Mouse (Mus musculus): ENCODE results near the gene Cyp2e1.

Gene Cyp2e1

DNA sequence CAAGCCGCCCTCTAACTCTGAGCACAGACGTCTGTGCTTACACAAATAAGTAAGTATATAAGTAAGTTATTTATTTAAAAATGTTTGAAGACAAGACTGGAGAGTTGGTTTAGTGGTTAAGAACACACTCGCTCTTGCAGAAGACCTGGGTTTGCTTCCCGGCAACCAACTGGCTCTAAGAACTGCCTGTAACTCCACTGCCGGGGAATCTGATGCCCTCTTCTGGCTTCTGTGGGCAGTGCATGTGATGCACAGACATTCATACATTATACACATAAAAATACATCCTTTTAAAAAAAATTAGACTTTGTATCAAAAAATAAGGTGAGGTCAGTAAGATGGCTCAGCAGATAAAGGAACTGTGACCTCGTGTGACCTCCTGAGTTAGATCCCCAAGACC is 47.0 kb downstream of the Cyp2e1 start:
- no peak for DNase-seq (ENCODE audit: low spot score in 2 of 2)

DNA sequence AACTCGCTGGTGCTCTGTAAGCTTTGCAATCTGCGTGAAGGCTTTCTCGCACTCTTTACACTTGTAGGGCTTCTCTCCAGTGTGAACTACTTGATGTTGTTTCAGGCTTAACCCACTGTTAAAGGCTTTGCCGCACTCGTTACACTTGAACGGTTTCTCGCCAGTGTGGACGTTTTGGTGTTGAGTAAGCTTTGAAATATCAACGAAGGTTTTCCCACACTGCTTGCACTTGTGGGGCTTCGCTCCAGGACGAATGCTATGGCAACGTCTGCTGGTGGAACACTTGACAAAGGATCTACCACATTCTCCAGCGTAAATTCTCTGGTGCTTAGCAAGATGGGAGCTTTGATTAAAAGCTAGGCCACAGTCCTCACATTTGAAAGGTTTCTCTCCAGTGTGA is 48.2 kb downstream of the Cyp2e1 start:
- DNase-seq (ENCODE audit: low spot score in 2 of 2), result no peak

DNA sequence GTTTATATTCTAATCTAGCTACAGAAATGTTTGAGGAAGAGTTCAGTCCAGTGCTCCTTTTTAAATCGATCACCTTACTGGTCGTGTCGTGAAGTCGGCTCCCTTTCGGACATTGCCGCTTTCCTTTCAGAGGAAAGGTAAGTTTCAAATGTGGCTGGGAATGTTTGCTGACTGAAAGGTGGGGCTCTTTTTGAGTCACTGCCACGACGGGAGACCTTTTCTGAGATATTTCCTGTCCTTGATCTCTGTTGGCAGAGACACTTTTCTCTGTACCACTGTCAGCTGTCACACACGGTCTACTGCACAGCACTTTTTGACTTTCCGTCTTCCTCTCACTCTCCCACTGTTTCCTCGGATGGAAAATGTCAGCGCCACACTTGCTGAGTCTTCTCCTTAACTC is 49.3 kb downstream of the Cyp2e1 start:
- no peak for DNase-seq (ENCODE audit: low spot score in 2 of 2)

DNA sequence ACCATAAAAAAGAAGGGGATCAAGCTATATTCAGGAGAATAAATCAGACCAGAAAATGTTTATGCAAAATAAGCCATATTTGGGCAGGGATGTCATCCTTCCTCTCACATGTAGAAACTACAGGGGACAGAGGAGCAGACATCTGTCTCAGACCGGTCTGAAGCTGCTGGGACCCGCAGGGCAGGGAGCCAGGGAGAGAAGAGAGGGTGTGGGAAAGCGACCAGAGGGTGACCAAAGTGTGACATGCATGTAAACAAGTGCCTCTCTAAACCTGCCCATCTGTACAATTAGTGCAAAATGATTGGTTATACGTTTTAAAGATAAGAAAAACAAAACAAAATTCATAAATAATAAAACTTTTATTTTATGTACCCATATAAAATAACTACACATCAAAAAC is 56.6 kb downstream of the Cyp2e1 start:
- DNase-seq (ENCODE audit: low spot score in 2 of 2), result no peak

DNA sequence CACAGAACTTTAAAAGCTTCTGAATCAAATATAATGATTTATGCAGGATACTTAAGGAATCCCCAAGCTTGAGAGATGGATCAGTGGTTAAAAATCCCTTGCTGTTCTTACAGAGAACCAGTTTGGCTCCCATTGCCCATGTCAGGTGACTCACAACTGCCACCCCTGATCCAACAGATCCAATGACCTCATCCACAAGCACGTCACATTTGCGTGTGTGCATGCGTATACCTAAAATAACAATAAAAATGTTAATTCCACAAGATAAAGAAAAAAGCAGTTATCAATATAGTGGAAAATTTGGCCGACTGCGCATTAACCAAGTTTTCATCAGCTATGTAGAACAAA is 57.7 kb downstream of the Cyp2e1 start:
- DNase-seq (ENCODE audit: low spot score in 2 of 2), result no peak

DNA sequence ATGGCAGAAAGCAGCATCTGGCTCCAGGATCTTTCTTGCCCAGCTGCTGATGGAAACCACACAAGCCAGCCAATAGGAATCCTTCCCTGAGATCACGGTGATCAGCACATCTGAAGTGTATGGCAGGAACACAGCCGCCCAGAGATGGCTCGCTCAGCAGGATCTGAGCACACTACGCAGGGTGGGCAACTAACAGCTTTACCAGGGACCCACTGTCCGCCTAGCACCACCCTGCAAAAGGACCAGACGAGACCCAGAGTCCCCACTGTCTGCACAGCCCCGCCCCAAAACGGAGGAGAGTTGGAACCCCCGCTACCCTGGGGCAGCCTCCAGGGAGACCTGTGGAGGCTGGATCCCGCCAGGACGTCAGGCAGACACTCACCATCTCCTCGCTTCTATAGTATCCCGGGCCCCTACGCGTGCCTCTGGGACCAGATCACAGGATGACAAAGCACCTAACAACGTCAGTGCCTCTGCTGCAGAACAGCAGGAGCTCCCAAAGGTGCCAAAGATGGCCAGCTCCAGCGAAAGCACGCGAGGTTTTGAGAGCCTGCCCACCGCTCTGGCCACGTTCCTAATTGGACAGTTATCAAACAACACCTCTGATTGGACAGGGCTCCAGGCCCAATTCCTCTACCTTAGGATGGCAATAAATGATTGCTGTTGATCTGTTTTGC is 58.3 kb downstream of the Cyp2e1 start, which contains the start of gene Zfp941:
Gene Zfp941, minus strand, starts transcription at position 526 of the 677 bp plus-strand sequence.
- DNase-seq (ENCODE audit: low spot score in 2 of 2), result no peak

DNA sequence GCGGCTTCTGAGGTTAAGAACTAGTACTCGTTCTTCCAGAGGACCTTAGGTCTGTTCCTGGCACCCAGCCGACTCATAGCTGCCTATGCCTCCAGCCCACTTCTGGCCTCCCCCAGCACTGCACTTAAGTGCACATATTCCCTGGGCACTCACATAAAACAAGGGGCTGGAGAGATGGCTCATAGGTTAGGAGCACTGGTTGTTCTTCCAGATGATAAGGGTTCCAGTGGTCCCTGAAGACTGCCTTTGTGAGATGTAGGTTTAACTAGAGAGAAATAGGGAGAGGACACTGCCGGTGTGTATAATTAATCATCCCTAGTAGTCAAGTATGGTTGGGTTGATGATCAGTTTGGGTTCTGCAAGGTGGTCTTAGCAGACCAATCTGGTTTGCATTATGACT is 59.2 kb downstream of the Cyp2e1 start:
- DNase-seq (ENCODE audit: low spot score in 2 of 2), result no peak
